Mouse (Mus musculus) bone marrow, adult 2 months (tissue): ENCODE results near the gene Unc13b.

Experiments used
- CTCF ChIP-seq: fragments of 200-500 bp; IDR thresholded peaks from 2 replicates; pipeline ENCODE4 v1.5.1; 2011; ENCODE audit warnings: low read length, control low read depth; ENCODE audit not compliant: control insufficient read depth, insufficient read depth
- POLR2A ChIP-seq: fragments of 200-500 bp; IDR thresholded peaks from 2 replicates; pipeline ENCODE4 v1.6.1; 2011; ENCODE audit warnings: low read depth, mild to moderate bottlenecking, control low read depth, low read length, borderline replicate concordance; ENCODE audit not compliant: control insufficient read depth

DNA sequence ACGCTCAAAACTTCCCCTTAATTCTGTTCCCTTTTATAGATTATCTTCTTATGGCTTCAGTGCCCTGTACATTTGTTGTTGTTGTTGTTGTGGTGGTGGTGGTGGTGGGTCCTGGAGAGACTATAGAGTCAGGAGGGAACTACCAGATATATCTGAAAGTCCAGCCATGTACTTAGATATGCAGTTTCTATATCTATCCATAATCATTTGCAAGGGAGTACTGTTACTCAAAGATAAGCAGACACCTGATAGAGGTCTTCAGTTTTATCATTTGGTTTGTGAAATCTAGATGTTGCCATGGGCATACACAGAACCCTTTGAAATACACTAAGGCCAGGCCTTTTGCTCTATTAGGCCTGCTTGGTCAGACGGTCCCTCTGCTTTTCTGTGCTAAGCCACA lies 55.8 kb downstream of the Unc13b start:
- TF ChIP-seq POLR2A, result no peak
- TF ChIP-seq CTCF, result no peak
